Mouse (Mus musculus) G1E (cell line): Measurements from ENCODE around the gene Patj.

Experiments used
- CTCF ChIP-seq: IDR thresholded peaks from 2 replicates; pipeline ENCODE4 v1.5.1; 2012; ENCODE audit warnings: low read depth, low read length, inconsistent platforms, mixed read lengths
- GATA1 ChIP-seq: IDR thresholded peaks from 2 replicates; pipeline ENCODE4 v1.6.1; 2012; ENCODE audit warnings: borderline replicate concordance, low read length, inconsistent platforms, mixed read lengths
- POLR2AphosphoS5 ChIP-seq: IDR thresholded peaks from 2 replicates; pipeline ENCODE4 v1.6.1; 2012; ENCODE audit warnings: low read depth, low read length, inconsistent platforms; ENCODE audit not compliant: insufficient replicate concordance
- TAL1 ChIP-seq: conservative IDR thresholded peaks from 2 replicates; pipeline ENCODE4 v1.6.1; 2012; ENCODE audit warnings: low read depth, low read length, inconsistent platforms, mixed read lengths

- TF ChIP-seq CTCF (no peak), GATA1 (no peak), TAL1 (no peak), POLR2AphosphoS5 (no peak)
Measured at GRCm38 (mm10) chr4:98511296-98511695, 115.7 kb downstream of the Patj start.
